Mouse (Mus musculus) spleen, adult 2 months (tissue): ENCODE data around the gene Wdpcp.

ENCODE experiments used
- CTCF ChIP-seq: fragments of 200-500 bp; IDR thresholded peaks from 2 replicates; pipeline ENCODE4 v1.5.1; 2011; ENCODE audit warnings: mild to moderate bottlenecking, inconsistent platforms; ENCODE audit not compliant: insufficient read depth, insufficient read length, insufficient replicate concordance; ENCODE audit errors: extremely low read depth
- POLR2A ChIP-seq: fragments of 200-500 bp; IDR thresholded peaks from 2 replicates; pipeline ENCODE4 v1.6.1; 2011; ENCODE audit warnings: low read depth, low read length, inconsistent platforms

DNA sequence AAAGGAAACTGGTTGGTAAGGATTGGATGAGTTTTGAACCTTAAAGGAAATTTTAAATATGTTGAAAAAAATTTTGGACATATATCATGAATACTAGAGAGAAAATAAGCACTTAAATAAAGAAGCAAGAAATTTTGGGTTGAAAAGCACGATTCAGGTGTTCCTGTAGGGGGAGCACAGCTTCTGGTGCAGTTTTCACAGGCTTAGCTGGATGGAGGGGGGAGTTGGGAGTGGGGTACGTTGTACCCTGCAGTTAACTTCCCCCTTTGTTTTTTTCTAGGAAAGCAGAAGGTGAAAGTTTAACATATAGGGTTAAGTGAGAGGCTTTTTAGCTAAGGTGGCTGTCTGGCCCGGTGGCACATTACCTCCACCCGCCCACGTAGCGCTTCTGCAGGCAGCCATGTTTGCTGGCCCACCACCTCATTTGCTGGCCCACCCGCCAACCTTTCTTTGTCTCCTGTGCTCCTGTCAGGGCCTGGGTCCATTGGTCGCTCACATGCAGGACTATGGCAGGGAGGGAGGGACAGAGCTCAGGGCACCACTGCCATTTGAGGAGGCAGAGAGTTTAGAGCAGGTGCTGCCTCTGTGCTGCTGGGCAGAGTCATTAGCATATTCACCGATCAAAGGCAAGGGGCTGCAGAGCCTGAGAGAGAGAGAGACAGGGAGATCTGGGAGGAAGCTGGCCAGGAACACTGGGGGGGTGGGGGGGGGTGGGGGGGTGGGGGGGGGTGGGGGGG, 62.3 kb downstream of the Wdpcp start:
- TF ChIP-seq CTCF, result no peak
- no peak for TF ChIP-seq POLR2A
